Comparison of ENCODE assay signal across 20 mouse cellular contexts in genomic region chr9:114636150-114636549, GRCm38 (mm10).
"Had no signal": no experiment of that assay in that cellular context is flagged by ENCODE, and none has a peak within 500 bp of the region (broad histone marks: within the 10 kb centered on the region; RNA-seq: fewer than 3 reads in every experiment).

No protein-coding gene starts in this region.

- H3K36me3 ChIP-seq: midbrain, embryonic 15.5 days had no signal

- H3K4me3 ChIP-seq: liver, embryonic 13.5 days; liver, embryonic 15.5 days; lung, embryonic 15.5 days; megakaryocyte, embryonic 14.5 days; midbrain, embryonic 13.5 days; midbrain, embryonic 15.5 days; neural tube, embryonic 13.5 days; neural tube, embryonic 15.5 days had no signal

- H3K9me3 ChIP-seq: liver, embryonic 13.5 days; liver, embryonic 15.5 days; lung, embryonic 15.5 days; megakaryocyte, embryonic 14.5 days; midbrain, embryonic 13.5 days; midbrain, embryonic 15.5 days; neural tube, embryonic 13.5 days; neural tube, embryonic 15.5 days had no signal

- H3K27ac ChIP-seq: liver, embryonic 13.5 days; liver, embryonic 15.5 days; lung, embryonic 15.5 days; macrophage; midbrain, embryonic 13.5 days; midbrain, embryonic 15.5 days; neural tube, embryonic 13.5 days; neural tube, embryonic 15.5 days had no signal

- DNase-seq: liver, embryonic 13.5 days; liver, postnatal 0 days; lung, adult 2 months; lung, postnatal 14 days; lung, postnatal 36 days; retina, postnatal 1 day; right cerebral cortex, adult 18-20 months; right cerebral cortex, postnatal 25 days; right cerebral cortex, postnatal 4 days; spleen, adult 18-20 months; thymus, adult 18-20 months; thymus, postnatal 25 days had no signal

- H3K27me3 ChIP-seq: liver, embryonic 13.5 days; liver, embryonic 15.5 days; megakaryocyte, embryonic 14.5 days; midbrain, embryonic 15.5 days; neural tube, embryonic 13.5 days had no signal
